Mouse (Mus musculus): ENCODE results near the gene Fam92b. TPM values are rescaled to one million over a fixed set of nuclear protein-coding genes. Genes with fewer than 3 reads are reported as not detected.

Gene Fam92b
- polyA plus RNA-seq, 1 experiment = not detected

GRCm38 (mm10) chr8:120173195-120173594, 4.1 kb downstream of the Fam92b start:
- no peak overlapping the region for H3K4me3 ChIP-seq (ENCODE audit: extremely low read depth, insufficient read depth, insufficient read length)
- H3K36me3 ChIP-seq (ENCODE audit: control insufficient read depth, insufficient read depth, low read length) = no peaks in the 10 kb centered on the region
- 88% methylated on average over 1 of the region's 1 CpGs for WGBS
- H3K27ac ChIP-seq (ENCODE audit: insufficient read depth, low read length) = no peak overlapping the region
- H3K27me3 ChIP-seq (ENCODE audit: control insufficient read depth, insufficient read depth, low read length) = no peaks in the 10 kb centered on the region
- TF ChIP-seq CTCF (IDR thresholded peaks at IDR 0.05; ENCODE audit: extremely low read depth, insufficient read depth, insufficient read length, insufficient replicate concordance) (no peak), POLR2A (IDR thresholded peaks at IDR 0.05; ENCODE audit: low read depth, low read length) (no peak)
- no peaks in the 10 kb centered on the region; the same call in 1 of the 2 replicates for H3K4me1 ChIP-seq (ENCODE audit: control insufficient read depth, insufficient read depth, insufficient read length)
- DNase-seq (ENCODE audit: low read depth in 1 of 2, low spot score in 2 of 2) = no peak

DNA sequence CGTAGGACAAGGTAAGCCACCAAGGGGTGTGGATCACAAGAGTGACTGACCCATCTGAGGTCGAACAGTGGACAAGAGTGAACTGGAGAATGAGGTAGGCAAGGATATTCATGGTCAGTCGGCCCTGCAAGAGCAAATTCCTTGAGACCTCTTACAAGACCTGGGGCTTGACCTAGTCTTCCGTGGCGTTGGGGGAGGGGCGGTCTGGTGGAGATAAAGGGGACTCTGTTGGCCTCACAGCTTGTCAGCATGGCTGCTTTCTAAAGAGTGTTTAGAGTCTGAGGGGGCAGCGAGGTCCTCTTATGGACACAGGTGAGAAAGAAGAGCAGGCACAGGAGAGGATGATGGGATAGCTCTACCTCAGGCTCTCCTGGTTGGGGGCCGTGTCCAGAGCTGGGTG, 8.1 kb downstream of the Fam92b start:
- 70% methylated on average over 8 of the region's 8 CpGs for WGBS
- no peak for DNase-seq (ENCODE audit: low read depth in 1 of 2, low spot score in 2 of 2)
- TF ChIP-seq POLR2A (IDR thresholded peaks at IDR 0.05; ENCODE audit: low read depth, low read length) (no peak), CTCF (IDR thresholded peaks at IDR 0.05; ENCODE audit: extremely low read depth, insufficient read depth, insufficient read length, insufficient replicate concordance) (no peak)
- H3K27ac ChIP-seq (ENCODE audit: insufficient read depth, low read length) = no peak overlapping the region
- H3K4me1 ChIP-seq (ENCODE audit: control insufficient read depth, insufficient read depth, insufficient read length) = no peaks in the 10 kb centered on the region
- H3K27me3 ChIP-seq (ENCODE audit: control insufficient read depth, insufficient read depth, low read length) = no peaks in the 10 kb centered on the region
- H3K36me3 ChIP-seq (ENCODE audit: control insufficient read depth, insufficient read depth, low read length) = no peaks in the 10 kb centered on the region
- no peak overlapping the region for H3K4me3 ChIP-seq (ENCODE audit: extremely low read depth, insufficient read depth, insufficient read length)

DNA sequence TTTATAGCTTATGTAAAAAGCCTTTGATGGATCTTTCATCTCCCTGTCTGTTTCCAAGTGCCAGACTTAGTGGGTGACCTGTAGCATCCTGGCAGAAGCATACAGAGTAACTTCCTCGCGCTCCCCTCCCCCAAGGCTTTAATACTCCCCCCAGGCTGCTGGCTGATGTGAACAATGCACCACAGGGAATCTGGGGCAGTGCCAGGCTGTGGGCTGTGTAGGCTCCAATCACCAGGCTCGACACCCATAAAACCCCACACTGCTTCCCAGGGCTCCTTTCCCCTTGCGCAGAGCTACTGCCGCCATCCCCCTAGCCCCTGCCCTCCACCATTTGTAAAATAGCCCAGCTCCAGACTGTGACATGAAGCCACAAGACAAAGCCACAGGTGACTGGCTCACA, 9.4 kb downstream of the Fam92b start:
- Histone ChIP-seq H3K27ac (ENCODE audit: insufficient read depth, low read length) (no peak overlapping the region), H3K4me1 (ENCODE audit: control insufficient read depth, insufficient read depth, insufficient read length) (no peaks in the 10 kb centered on the region), H3K4me3 (ENCODE audit: extremely low read depth, insufficient read depth, insufficient read length) (no peak overlapping the region), H3K36me3 (ENCODE audit: control insufficient read depth, insufficient read depth, low read length) (no peaks in the 10 kb centered on the region), H3K27me3 (ENCODE audit: control insufficient read depth, insufficient read depth, low read length) (no peaks in the 10 kb centered on the region)
- no peak for DNase-seq (ENCODE audit: low read depth in 1 of 2, low spot score in 2 of 2)
- WGBS = 39% methylated on average over 5 of the region's 5 CpGs
- no peak for TF ChIP-seq POLR2A (IDR thresholded peaks at IDR 0.05; ENCODE audit: low read depth, low read length)
- no peak for TF ChIP-seq CTCF (IDR thresholded peaks at IDR 0.05; ENCODE audit: extremely low read depth, insufficient read depth, insufficient read length, insufficient replicate concordance)

- H3K27me3 ChIP-seq (ENCODE audit: control insufficient read depth, insufficient read depth, low read length) = no peaks in the 10 kb centered on the region
- H3K36me3 ChIP-seq (ENCODE audit: control insufficient read depth, insufficient read depth, low read length) = no peaks in the 10 kb centered on the region
- no peak overlapping the region for H3K27ac ChIP-seq (ENCODE audit: insufficient read depth, low read length)
- WGBS = 87% methylated on average over 8 of the region's 8 CpGs
- H3K4me1 ChIP-seq (ENCODE audit: control insufficient read depth, insufficient read depth, insufficient read length) = no peaks in the 10 kb centered on the region
- no peak overlapping the region for H3K4me3 ChIP-seq (ENCODE audit: extremely low read depth, insufficient read depth, insufficient read length)
- TF ChIP-seq CTCF (IDR thresholded peaks at IDR 0.05; ENCODE audit: extremely low read depth, insufficient read depth, insufficient read length, insufficient replicate concordance) = no peak
- TF ChIP-seq POLR2A (IDR thresholded peaks at IDR 0.05; ENCODE audit: low read depth, low read length) = no peak
- no peak for DNase-seq (ENCODE audit: low read depth in 1 of 2, low spot score in 2 of 2)
Observed at GRCm38 (mm10) chr8:120167136-120167535, 10.1 kb downstream of the Fam92b start.

DNA sequence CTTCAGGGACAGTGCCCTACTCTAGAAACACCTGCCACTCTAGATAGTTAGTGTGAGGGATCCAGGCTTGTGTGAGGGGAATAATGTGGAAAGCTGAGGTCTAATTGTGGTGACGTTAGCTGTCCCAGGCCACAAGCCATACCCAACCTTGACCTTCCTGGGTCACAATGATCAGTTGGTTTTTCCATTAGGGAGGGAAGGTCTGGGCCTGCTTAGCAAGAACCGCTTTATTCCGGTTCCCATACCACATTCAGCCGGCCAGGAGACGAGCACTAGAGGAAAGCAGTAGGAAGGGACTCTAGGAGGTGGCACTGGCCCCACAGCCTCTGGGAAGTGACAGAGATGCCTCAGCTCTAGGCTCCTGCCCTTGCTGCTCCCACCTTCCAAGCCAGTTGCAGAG, 13.2 kb downstream of the Fam92b start:
- no peaks in the 10 kb centered on the region for H3K4me1 ChIP-seq (ENCODE audit: control insufficient read depth, insufficient read depth, insufficient read length)
- no peaks in the 10 kb centered on the region for H3K27me3 ChIP-seq (ENCODE audit: control insufficient read depth, insufficient read depth, low read length)
- H3K4me3 ChIP-seq (ENCODE audit: extremely low read depth, insufficient read depth, insufficient read length) = no peak overlapping the region
- no peaks in the 10 kb centered on the region for H3K36me3 ChIP-seq (ENCODE audit: control insufficient read depth, insufficient read depth, low read length)
- 94% methylated on average over 5 of the region's 5 CpGs for WGBS
- DNase-seq (ENCODE audit: low read depth in 1 of 2, low spot score in 2 of 2) = no peak
- H3K27ac ChIP-seq (ENCODE audit: insufficient read depth, low read length) = no peak overlapping the region
- TF ChIP-seq CTCF (IDR thresholded peaks at IDR 0.05; ENCODE audit: extremely low read depth, insufficient read depth, insufficient read length, insufficient replicate concordance) (no peak), POLR2A (IDR thresholded peaks at IDR 0.05; ENCODE audit: low read depth, low read length) (no peak)

- H3K27ac ChIP-seq (ENCODE audit: insufficient read depth, low read length) = no peak overlapping the region
- H3K27me3 ChIP-seq (ENCODE audit: control insufficient read depth, insufficient read depth, low read length) = no peaks in the 10 kb centered on the region
- no peaks in the 10 kb centered on the region for H3K36me3 ChIP-seq (ENCODE audit: control insufficient read depth, insufficient read depth, low read length)
- no peak for TF ChIP-seq CTCF (IDR thresholded peaks at IDR 0.05; ENCODE audit: extremely low read depth, insufficient read depth, insufficient read length, insufficient replicate concordance)
- TF ChIP-seq POLR2A (IDR thresholded peaks at IDR 0.05; ENCODE audit: low read depth, low read length) = no peak
- no peak for DNase-seq (ENCODE audit: low read depth in 1 of 2, low spot score in 2 of 2)
- no peaks in the 10 kb centered on the region for H3K4me1 ChIP-seq (ENCODE audit: control insufficient read depth, insufficient read depth, insufficient read length)
- no peak overlapping the region for H3K4me3 ChIP-seq (ENCODE audit: extremely low read depth, insufficient read depth, insufficient read length)
- 78% methylated on average over 8 of the region's 8 CpGs for WGBS
Observed at GRCm38 (mm10) chr8:120163376-120163775, 13.9 kb downstream of the Fam92b start.

GRCm38 (mm10) chr8:120162404-120162752, 14.9 kb downstream of the Fam92b start:
- Histone ChIP-seq H3K36me3 (ENCODE audit: control insufficient read depth, insufficient read depth, low read length) (no peaks in the 10 kb centered on the region), H3K4me1 (ENCODE audit: control insufficient read depth, insufficient read depth, insufficient read length) (no peaks in the 10 kb centered on the region), H3K27me3 (ENCODE audit: control insufficient read depth, insufficient read depth, low read length) (no peaks in the 10 kb centered on the region), H3K27ac (ENCODE audit: insufficient read depth, low read length) (no peak overlapping the region), H3K4me3 (ENCODE audit: extremely low read depth, insufficient read depth, insufficient read length) (no peak overlapping the region)
- no peak for TF ChIP-seq POLR2A (IDR thresholded peaks at IDR 0.05; ENCODE audit: low read depth, low read length)
- TF ChIP-seq CTCF (IDR thresholded peaks at IDR 0.05; ENCODE audit: extremely low read depth, insufficient read depth, insufficient read length, insufficient replicate concordance) = no peak
- WGBS = 53% methylated on average over 5 of the region's 5 CpGs
- no peak for DNase-seq (ENCODE audit: low read depth in 1 of 2, low spot score in 2 of 2)

All from spleen, adult 2 months (tissue).